Mouse (Mus musculus): ENCODE data around the gene Mfrp.

GRCm38 (mm10) chr9:44085276-44085675 is 16.3 kb upstream of the Mfrp start:
- no peak for TF ChIP-seq CTCF (IDR thresholded peaks at IDR 0.05; ENCODE audit: low read depth, low read length)
- TF ChIP-seq POLR2A (IDR thresholded peaks at IDR 0.05; ENCODE audit: extremely low read depth, insufficient read depth, low read length) = no peak

Measured in liver, adult 2 months (tissue).